ENCODE assay signal across 8 mouse cellular contexts in genomic region chr8:94433981-94434466, GRCm38 (mm10). TPM values are rescaled to one million over a fixed set of nuclear protein-coding genes. Genes with fewer than 3 reads are reported as not detected.
DNase-seq lines count a peak whose midpoint lies in the region; ATAC-seq lines count a peak whose summit lies in the region.

Gene Nlrc5 (plus strand): TSS chr8:94434356.

- under 1% methylated on average over 29 of the region's 29 CpGs for WGBS in hindbrain, embryonic 11.5 days

- no peaks in the 10 kb centered on the region for H3K36me3 ChIP-seq in hindbrain, embryonic 11.5 days (ENCODE audit: control insufficient read depth, insufficient read depth, low read length)

- H3K9ac ChIP-seq in hindbrain, embryonic 11.5 days (ENCODE audit: low read depth, low read length) = no peak within 1 kb of the TSS

- peak within 1 kb of the TSS; percentile 82 for H3K4me2 ChIP-seq in hindbrain, embryonic 11.5 days (replicated peaks; ENCODE audit: low read depth, low read length)

- ATAC-seq in hindbrain, embryonic 11.5 days (ENCODE audit: low FRiP score) = no peak

- peak; percentile 60 for DNase-seq in ES-CJ7 (ENCODE audit: low read depth, low spot score)
- DNase-seq in cerebellum, adult 9-11 months = peak; percentile 5
- DNase-seq in frontal cortex, adult 2 months (ENCODE audit: extremely low spot score in 1 of 2, low spot score in 1 of 2) = peak; percentile 5 to 47
- DNase-seq in hindbrain, embryonic 11.5 days (ENCODE audit: low spot score) = peak; percentile 55
- DNase-seq in layer of hippocampus, postnatal 10 days (ENCODE audit: low spot score in 2 of 2) = peak; percentile 32 to 49
- DNase-seq in lung, postnatal 10 days = peak; percentile 65
- peak; percentile 36 for DNase-seq in ovary, postnatal 14 days (ENCODE audit: low spot score)
- DNase-seq in thymus, postnatal 10 days (ENCODE audit: low spot score in 2 of 2) = peak; percentile 76 to 78

- H3K27me3 ChIP-seq in hindbrain, embryonic 11.5 days (ENCODE audit: control insufficient read depth, insufficient read depth, low read length) = peaks cover 7% of the 10 kb centered on the region

- H3K4me1 ChIP-seq in hindbrain, embryonic 11.5 days (replicated peaks; ENCODE audit: control insufficient read depth, insufficient read depth, low read length) = no peaks in the 10 kb centered on the region; the same call in 1 of the 2 replicates

- H3K27ac ChIP-seq in hindbrain, embryonic 11.5 days (ENCODE audit: low read depth, low read length) = no peak within 1 kb of the TSS

- peak within 1 kb of the TSS; percentile 38 for H3K4me3 ChIP-seq in hindbrain, embryonic 11.5 days (ENCODE audit: low read depth, low read length)

- H3K9me3 ChIP-seq in hindbrain, embryonic 11.5 days (ENCODE audit: control insufficient read depth, low read length) = no peaks in the 10 kb centered on the region

RNA-seq across cellular contexts. Expression of gene Nlrc5, which starts in this region (rescaled TPM):
- 1.0 and 1.5 TPM in 2 replicates for polyA plus RNA-seq in frontal cortex, adult 2 months (2012; rRNA removed)
- 0.23 TPM in 1 of 2 replicates, not detected in the other for polyA plus RNA-seq in hindbrain, embryonic 11.5 days (2014; fragmentation: Nextera tagmentation; extraction: Ambion mirVana)
- under 1 TPM; 0.50 to 0.51 TPM for total RNA-seq in layer of hippocampus, postnatal 10 days (2021)

Comparison
In these comparisons a context has a peak if more than half of its experiments do, and no peak if none do; other contexts are left out.
1. Peak in DNase-seq, H3K4me3 ChIP-seq and H3K4me2 ChIP-seq in hindbrain, embryonic 11.5 days; RNA of the gene not detected or under 1 TPM.
2. Peak in DNase-seq in layer of hippocampus, postnatal 10 days; RNA of the gene not detected or under 1 TPM.
3. DNase-seq: peak in every context shown above with its lines; median percentile 77 in thymus, postnatal 10 days; 65 in lung, postnatal 10 days; 60 in ES-CJ7; 55 in hindbrain, embryonic 11.5 days; 40 in layer of hippocampus, postnatal 10 days; 36 in ovary, postnatal 14 days; 26 in frontal cortex, adult 2 months; 5 in cerebellum, adult 9-11 months.